Mouse (Mus musculus): ENCODE data around the gene Crabp1.

GRCm38 (mm10) chr9:54722596-54722995 is 42.0 kb upstream of the Crabp1 start:
- no peak for TF ChIP-seq POLR2A (IDR thresholded peaks at IDR 0.05; ENCODE audit: control insufficient read depth in 1 of 2, insufficient read depth in 1 of 2, low read depth in 1 of 2, low read length in 2 of 2, poor library complexity in 1 of 2)
- no peak for TF ChIP-seq MEF2A (IDR thresholded peaks at IDR 0.05; ENCODE audit: extremely low read depth, insufficient replicate concordance, low read depth, low read length, poor library complexity, severe bottlenecking)
- TF ChIP-seq USF1 (IDR thresholded peaks at IDR 0.05; ENCODE audit: low read depth, low read length) = no peak
- no peak for TF ChIP-seq EP300 (IDR thresholded peaks at IDR 0.05; ENCODE audit: low read depth in 1 of 2, low read length in 2 of 2)
- no peak for TF ChIP-seq TAL1 (IDR thresholded peaks at IDR 0.05; ENCODE audit: low read length)
- TF ChIP-seq GATA1 (IDR thresholded peaks at IDR 0.05; ENCODE audit: low read depth, low read length) = no peak
- no peak for TF ChIP-seq MYC (IDR thresholded peaks at IDR 0.05; ENCODE audit: low read depth, low read length)
- no peak for TF ChIP-seq GABPA (IDR thresholded peaks at IDR 0.05; ENCODE audit: low read depth, low read length)
- TF ChIP-seq TCF12 (IDR thresholded peaks at IDR 0.05; ENCODE audit: low read depth, low read length) = no peak
- TF ChIP-seq KAT2A (conservative IDR thresholded peaks at IDR 0.05; ENCODE audit: low read depth, low read length) = no peak

All from MEL (cell line).